Mouse (Mus musculus) erythroblast, embryonic 14.5 days (primary cell): ENCODE measurements around the gene Lepr.

Source experiments
- GATA1 ChIP-seq: IDR thresholded peaks from 2 replicates; pipeline ENCODE4 v1.6.1; 2012; ENCODE audit warnings: low read length, inconsistent platforms, mixed read lengths
- TAL1 ChIP-seq: IDR thresholded peaks from 3 replicates; pipeline ENCODE4 v1.6.1; 2012; ENCODE audit warnings: low read length, inconsistent platforms, mixed read lengths

- TF ChIP-seq TAL1 (no peak), GATA1 (no peak)
Observed at GRCm38 (mm10) chr4:101684821-101685220, 32.4 kb upstream of the Lepr start.
